Mouse (Mus musculus) 3134 (cell line): ENCODE results near the gene St6galnac1.
"Not testable (repeated sequence)": the region's sequence is repeated elsewhere in the genome, so short reads cannot be mapped to it uniquely, and the experiment has no call there.

Experiments
- DNase-seq: peaks from one replicate; pipeline ENCODE4 v3.0.0-alpha.2; 2011; ENCODE audit warnings: low spot score; ENCODE audit not compliant: insufficient read length; ENCODE audit errors: extremely low read depth

St6galnac1 gene

GRCm38 (mm10) chr11:116731060-116731580 is 44.2 kb downstream of the St6galnac1 start:
- not testable (repeated sequence) for DNase-seq

GRCm38 (mm10) chr11:116729276-116730008 is 45.9 kb downstream of the St6galnac1 start:
- DNase-seq, result no peak

GRCm38 (mm10) chr11:116726156-116726555 is 49.2 kb downstream of the St6galnac1 start:
- DNase-seq, result no peak

- DNase-seq, result no peak
Measured at GRCm38 (mm10) chr11:116725031-116725948, 50.0 kb downstream of the St6galnac1 start.

GRCm38 (mm10) chr11:116723064-116723463 is 52.2 kb downstream of the St6galnac1 start:
- DNase-seq, result no peak

DNA sequence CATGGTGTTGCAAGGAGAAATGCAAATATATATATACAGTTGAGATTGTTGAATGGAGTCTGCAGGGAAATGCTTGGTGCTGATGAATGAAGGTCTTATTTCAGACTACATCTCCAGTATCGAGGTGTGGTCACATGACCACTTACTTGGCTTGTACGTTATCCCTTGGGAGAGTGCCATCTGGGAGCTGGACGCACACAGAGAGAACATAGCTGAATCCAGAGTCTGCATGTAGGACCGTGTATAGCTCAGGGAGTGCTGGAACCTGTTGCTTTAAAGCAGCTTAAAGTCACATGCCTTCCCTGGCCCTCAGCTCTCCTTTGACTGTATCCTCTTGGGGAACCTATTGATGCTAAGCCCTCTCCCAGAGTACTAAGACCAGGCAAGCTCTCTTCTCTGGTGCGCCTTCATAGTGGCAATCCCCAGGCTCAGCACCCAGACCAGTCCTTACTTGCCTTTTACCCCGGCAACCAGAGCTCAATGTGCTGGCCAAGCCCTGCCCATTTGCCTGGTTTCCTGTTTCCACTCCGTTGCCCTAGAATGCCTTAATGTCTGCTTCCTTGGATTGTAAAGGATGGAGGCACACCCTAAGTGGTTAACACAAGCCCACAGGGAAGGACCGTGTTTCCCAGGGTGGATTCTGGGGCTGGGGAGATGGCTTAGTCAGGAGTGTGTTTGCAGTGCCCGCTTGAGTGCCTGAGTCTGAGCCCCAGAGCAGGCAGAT is 53.6 kb downstream of the St6galnac1 start:
- DNase-seq, result no peak

DNA sequence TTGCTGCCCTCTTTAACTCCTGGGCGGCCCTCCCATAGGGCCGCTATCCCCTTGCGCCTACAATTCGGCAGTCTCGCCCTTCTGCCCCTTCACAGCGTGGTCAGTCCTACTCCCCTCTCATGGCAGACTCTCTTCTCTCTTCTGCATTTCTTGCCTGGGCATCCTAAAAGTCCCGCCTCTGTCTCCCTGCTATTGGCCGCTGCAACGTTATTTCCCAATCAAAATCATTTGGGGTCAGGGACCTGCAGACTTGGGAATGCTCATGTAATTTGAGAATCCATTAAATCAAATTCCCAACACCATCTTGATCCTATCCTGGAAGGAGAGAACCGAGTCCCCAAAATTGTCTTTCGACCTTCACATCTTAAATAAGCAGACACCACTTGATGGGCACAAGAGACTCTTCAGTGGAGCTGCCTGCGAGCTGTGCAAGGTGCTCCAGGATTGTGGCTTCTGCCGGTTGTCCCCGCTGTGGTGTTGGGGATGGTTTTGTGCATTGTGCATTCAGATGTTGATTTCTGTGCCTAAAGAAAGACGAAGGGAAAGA is 54.9 kb downstream of the St6galnac1 start:
- no peak for DNase-seq
